Mouse (Mus musculus) embryonic facial prominence, embryonic 12.5 days (tissue): ENCODE data around the gene Wars. TPM values are rescaled to one million over a fixed set of nuclear protein-coding genes. Genes with fewer than 3 reads are reported as not detected.
A peak's percentile ranks its signal among the peaks of the same experiment; 100 is the strongest.
"Not testable (repeated sequence)": the region's sequence is repeated elsewhere in the genome, so short reads cannot be mapped to it uniquely, and the experiment has no call there.

Experiments used
- ATAC-seq: fragments of 200-750 bp; cut with Nextera tagmentation; 2 replicates; pipeline ENCODE4 v1.8.0; 2017; ENCODE audit not compliant: insufficient number of reproducible peaks, insufficient read depth, low FRiP score, low TSS enrichment
- H3K27ac ChIP-seq: fragments of 300-500 bp; sonication (generic); 2 replicates; pipeline ENCODE4 v1.5.1; 2016; ENCODE audit warnings: mild to moderate bottlenecking
- H3K27me3 ChIP-seq: fragments of 300-500 bp; sonication (generic); 2 replicates; pipeline ENCODE4 v1.6.1; 2016; ENCODE audit warnings: mild to moderate bottlenecking, moderate library complexity
- H3K36me3 ChIP-seq: fragments of 300-500 bp; sonication (generic); 2 replicates; pipeline ENCODE4 v1.6.1; 2016; ENCODE audit warnings: mild to moderate bottlenecking
- H3K4me1 ChIP-seq: fragments of 300-500 bp; sonication (generic); 2 replicates; pipeline ENCODE4 v1.6.1; 2016
- H3K4me2 ChIP-seq: fragments of 300-500 bp; sonication (generic); replicated peaks from 2 replicates; pipeline ENCODE4 v1.6.1; 2016; ENCODE audit warnings: mild to moderate bottlenecking, moderate library complexity
- H3K4me3 ChIP-seq: fragments of 300-500 bp; sonication (generic); 2 replicates; pipeline ENCODE4 v1.5.1; 2016; ENCODE audit warnings: mild to moderate bottlenecking
- H3K9ac ChIP-seq: fragments of 300-500 bp; sonication (generic); 2 replicates; pipeline ENCODE4 v1.6.1; 2016; ENCODE audit warnings: mild to moderate bottlenecking, moderate library complexity
- H3K9me3 ChIP-seq: fragments of 300-500 bp; sonication (generic); 2 replicates; pipeline ENCODE4 v1.6.1; 2016; ENCODE audit warnings: mild to moderate bottlenecking, moderate library complexity
- WGBS: fragments of 180-500 bp; shearing (Covaris S2); methylation state at CpG from one replicate; pipeline ENCODE4 v1.1.7; 2016; 5-methylcytosine and 5-hydroxymethylcytosine counted together
- polyA plus RNA-seq: library from polyadenylated mRNA; unstranded; fragments of >200 nt; fragmentation: Nextera tagmentation; extraction: Ambion mirVana; gene quantifications from 2 replicates; pipeline ENCODE4 v1.2.1, GENCODE M21; 2016

The Wars gene
- polyA plus RNA-seq, 1 experiment from 2014 or later: 97.5 TPM

- Histone ChIP-seq H3K36me3 (0 out of 2 replicates have a peak, but pooled peaks cover 2% of the 10 kb centered on the region), H3K27me3 (no peaks in the 10 kb centered on the region), H3K9ac (no peak overlapping the region), H3K4me1 (0 out of 2 replicates have a peak, but pooled peaks cover 5% of the 10 kb centered on the region), H3K4me2 (no peak overlapping the region), H3K27ac (no peak overlapping the region), H3K9me3 (no peaks in the 10 kb centered on the region), H3K4me3 (no peak overlapping the region)
- ATAC-seq: no peak
- WGBS: 84% methylated on average over 8 of the region's 8 CpGs
Observed at GRCm38 (mm10) chr12:108852822-108853221, 41.2 kb downstream of the Wars start.

GRCm38 (mm10) chr12:108850886-108851285 is 43.1 kb downstream of the Wars start:
- H3K4me1 ChIP-seq: no peaks in the 10 kb centered on the region
- WGBS: 88% methylated on average over 8 of the region's 8 CpGs
- no peak overlapping the region for H3K4me2 ChIP-seq
- H3K27me3 ChIP-seq: no peaks in the 10 kb centered on the region
- no peak overlapping the region for H3K27ac ChIP-seq
- no peak for ATAC-seq
- H3K4me3 ChIP-seq: no peak overlapping the region
- 0 out of 2 replicates have a peak, but pooled peaks cover 3% of the 10 kb centered on the region for H3K36me3 ChIP-seq
- no peak overlapping the region for H3K9ac ChIP-seq
- H3K9me3 ChIP-seq: no peaks in the 10 kb centered on the region; the same call in 1 of the 2 replicates

GRCm38 (mm10) chr12:108850129-108850528 is 43.8 kb downstream of the Wars start:
- Histone ChIP-seq H3K36me3 (peaks cover 8% of the 10 kb centered on the region), H3K4me1 (no peaks in the 10 kb centered on the region), H3K27ac (no peak overlapping the region), H3K4me3 (no peak overlapping the region), H3K9me3 (no peaks in the 10 kb centered on the region; the same call in 1 of the 2 replicates), H3K9ac (no peak overlapping the region), H3K27me3 (no peaks in the 10 kb centered on the region), H3K4me2 (no peak overlapping the region)
- ATAC-seq: no peak
- 40% methylated on average over 8 of the region's 8 CpGs for WGBS

GRCm38 (mm10) chr12:108849488-108850022 is 44.4 kb downstream of the Wars start:
- ATAC-seq: no peak
- Histone ChIP-seq H3K36me3 (peaks cover 14% of the 10 kb centered on the region), H3K9ac (no peak overlapping the region), H3K4me1 (no peaks in the 10 kb centered on the region), H3K4me2 (no peak overlapping the region), H3K4me3 (no peak overlapping the region), H3K27me3 (no peaks in the 10 kb centered on the region), H3K9me3 (no peaks in the 10 kb centered on the region; the same call in 1 of the 2 replicates), H3K27ac (no peak overlapping the region)
- WGBS: 81% methylated on average over 4 of the region's 4 CpGs

- H3K4me1 ChIP-seq, ATAC-seq, H3K9me3 ChIP-seq, H3K27me3 ChIP-seq, H3K9ac ChIP-seq, H3K4me3 ChIP-seq, H3K4me2 ChIP-seq, H3K27ac ChIP-seq: not testable (repeated sequence)
- peaks cover 26% of the 10 kb centered on the region for H3K36me3 ChIP-seq
- WGBS: 92% methylated on average over 3 of the region's 3 CpGs
Observed at GRCm38 (mm10) chr12:108848033-108848432, 45.9 kb downstream of the Wars start.

GRCm38 (mm10) chr12:108842663-108843062 is 51.3 kb downstream of the Wars start:
- no peak overlapping the region for H3K4me2 ChIP-seq
- H3K4me3 ChIP-seq: no peak overlapping the region
- no peaks in the 10 kb centered on the region for H3K27me3 ChIP-seq
- 85% methylated on average over 7 of the region's 7 CpGs for WGBS
- no peak overlapping the region for H3K27ac ChIP-seq
- no peak overlapping the region for H3K9ac ChIP-seq
- H3K36me3 ChIP-seq: peaks cover 57% of the 10 kb centered on the region
- H3K4me1 ChIP-seq: peaks cover 19% of the 10 kb centered on the region
- no peak for ATAC-seq
- no peaks in the 10 kb centered on the region; the same call in 1 of the 2 replicates for H3K9me3 ChIP-seq

- no peak overlapping the region for H3K4me2 ChIP-seq
- H3K36me3 ChIP-seq: peaks cover 57% of the 10 kb centered on the region
- H3K9ac ChIP-seq: no peak overlapping the region
- no peaks in the 10 kb centered on the region for H3K27me3 ChIP-seq
- peaks cover 28% of the 10 kb centered on the region for H3K4me1 ChIP-seq
- no peak overlapping the region for H3K27ac ChIP-seq
- no peak for ATAC-seq
- no peak overlapping the region for H3K4me3 ChIP-seq
- no peaks in the 10 kb centered on the region for H3K9me3 ChIP-seq
- 89% methylated on average over 6 of the region's 6 CpGs for WGBS
Observed at GRCm38 (mm10) chr12:108841181-108841580, 52.8 kb downstream of the Wars start.

GRCm38 (mm10) chr12:108836722-108837121 is 57.3 kb downstream of the Wars start:
- WGBS: 48% methylated on average over 7 of the region's 7 CpGs
- Histone ChIP-seq H3K27ac (peak overlapping the region; percentile 86), H3K4me2 (peak overlapping the region; percentile 96), H3K36me3 (peaks cover 18% of the 10 kb centered on the region), H3K4me1 (peaks cover 34% of the 10 kb centered on the region), H3K27me3 (no peaks in the 10 kb centered on the region), H3K9ac (peak overlapping the region; percentile 85), H3K9me3 (no peaks in the 10 kb centered on the region), H3K4me3 (peak overlapping the region; percentile 71)
- ATAC-seq: no peak

GRCm38 (mm10) chr12:108835840-108836409 is 58.0 kb downstream of the Wars start, which contains the start of the genes Slc25a29 and Slc25a47:
Slc25a29 (minus strand) TSS chr12:108835883.
Slc25a47 (plus strand) TSS chr12:108836046.
- H3K4me3 ChIP-seq: peak within 1 kb of the TSS; percentile 71
- H3K4me2 ChIP-seq: peak within 1 kb of the TSS; percentile 96
- H3K27ac ChIP-seq: peak within 1 kb of the TSS; percentile 86
- H3K9ac ChIP-seq: peak within 1 kb of the TSS; percentile 85
- peaks cover 10% of the 10 kb centered on the region for H3K36me3 ChIP-seq
- H3K27me3 ChIP-seq: no peaks in the 10 kb centered on the region
- peaks cover 34% of the 10 kb centered on the region for H3K4me1 ChIP-seq
- H3K9me3 ChIP-seq: no peaks in the 10 kb centered on the region
- under 1% methylated on average over 45 of the region's 53 CpGs for WGBS
- peak; percentile 98 for ATAC-seq

GRCm38 (mm10) chr12:108835208-108835839 is 58.6 kb downstream of the Wars start:
- peak overlapping the region; percentile 71 for H3K4me3 ChIP-seq
- H3K4me2 ChIP-seq: peak overlapping the region; percentile 96
- peaks cover 9% of the 10 kb centered on the region; the same call in 1 of the 2 replicates for H3K36me3 ChIP-seq
- H3K27ac ChIP-seq: no peak overlapping the region
- H3K9ac ChIP-seq: peak overlapping the region; percentile 76
- no peaks in the 10 kb centered on the region for H3K9me3 ChIP-seq
- H3K4me1 ChIP-seq: peaks cover 34% of the 10 kb centered on the region
- 2% methylated on average over 51 of the region's 51 CpGs for WGBS
- H3K27me3 ChIP-seq: no peaks in the 10 kb centered on the region
- ATAC-seq: peak; percentile 0; the same call in 1 of the 2 replicates

- no peaks in the 10 kb centered on the region for H3K9me3 ChIP-seq
- H3K9ac ChIP-seq: peak overlapping the region; percentile 76
- H3K4me1 ChIP-seq: peaks cover 34% of the 10 kb centered on the region
- no peaks in the 10 kb centered on the region for H3K27me3 ChIP-seq
- peak overlapping the region; percentile 71 for H3K4me3 ChIP-seq
- peak overlapping the region; percentile 96 for H3K4me2 ChIP-seq
- 35% methylated on average over 5 of the region's 5 CpGs for WGBS
- H3K27ac ChIP-seq: no peak overlapping the region
- no peak for ATAC-seq
- H3K36me3 ChIP-seq: peaks cover 9% of the 10 kb centered on the region; the same call in 1 of the 2 replicates
Observed at GRCm38 (mm10) chr12:108834786-108835185, 59.2 kb downstream of the Wars start.
